Mouse (Mus musculus): ENCODE results near the gene Osbpl9. TPM values are rescaled to one million over a fixed set of nuclear protein-coding genes. Genes with fewer than 3 reads are reported as not detected.

The Osbpl9 gene
- total RNA-seq (2023), result 100 to 1,000 TPM; 170 to 176 TPM

GRCm38 (mm10) chr4:109201582-109202424 lies at the start of gene Osbpl9:
TSS of gene Osbpl9 (minus strand) at chr4:109202272.

GRCm38 (mm10) chr4:109234185-109234584 lies 32.1 kb upstream of the Osbpl9 start, which contains the start of gene Calr4:
TSS of gene Calr4 (plus strand) at chr4:109234485.

Other genes starting within 250 kb of the Osbpl9 start
- 100 to 1,000 TPM; 225 to 233 TPM for gene Nrd1, start 201.6 kb downstream of the Osbpl9 start, total RNA-seq (2023)
- gene Calr4, start 32.2 kb upstream of the Osbpl9 start, total RNA-seq (2023), result not detected
- gene Eps15, start 78.0 kb upstream of the Osbpl9 start, total RNA-seq (2023), result 100 to 1,000 TPM; 112 to 115 TPM
- not detected for gene Ttc39a, start 204.4 kb upstream of the Osbpl9 start, total RNA-seq (2023)

Data from B cell, adult 67 days (primary cell).